Mouse (Mus musculus): ENCODE results near the gene Shisal2a. TPM values are rescaled to one million over a fixed set of nuclear protein-coding genes. Genes with fewer than 3 reads are reported as not detected.

The Shisal2a gene
- polyA plus RNA-seq, 1 experiment = 1.4 TPM

- Histone ChIP-seq H3K9ac (ENCODE audit: low read depth, poor library complexity, severe bottlenecking) (no peak overlapping the region), H3K4me3 (ENCODE audit: low read depth, low read length) (no peak overlapping the region), H3K27me3 (ENCODE audit: control insufficient read depth, insufficient read depth, low read length, poor library complexity, severe bottlenecking) (no peaks in the 10 kb centered on the region), H3K9me3 (replicated peaks; ENCODE audit: control insufficient read depth, insufficient read depth, low read length, poor library complexity, severe bottlenecking) (no peaks in the 10 kb centered on the region), H3K4me1 (ENCODE audit: control insufficient read depth, insufficient read depth, low read length) (no peaks in the 10 kb centered on the region), H3K36me3 (ENCODE audit: control insufficient read depth, insufficient read depth, low read length, poor library complexity, severe bottlenecking) (peaks cover 23% of the 10 kb centered on the region), H3K27ac (ENCODE audit: insufficient read depth, low read length) (peak overlapping the region; percentile 46; the same call in 1 of the 2 replicates)
- TF ChIP-seq EP300 (IDR thresholded peaks at IDR 0.05; ENCODE audit: insufficient read depth, low read depth, low read length) (no peak), POLR2A (IDR thresholded peaks at IDR 0.05; ENCODE audit: insufficient read depth, low read length) (no peak)
These were observed 47.7 kb downstream of the Shisal2a start for GRCm38 (mm10) chr4:108335413-108335812.

DNA sequence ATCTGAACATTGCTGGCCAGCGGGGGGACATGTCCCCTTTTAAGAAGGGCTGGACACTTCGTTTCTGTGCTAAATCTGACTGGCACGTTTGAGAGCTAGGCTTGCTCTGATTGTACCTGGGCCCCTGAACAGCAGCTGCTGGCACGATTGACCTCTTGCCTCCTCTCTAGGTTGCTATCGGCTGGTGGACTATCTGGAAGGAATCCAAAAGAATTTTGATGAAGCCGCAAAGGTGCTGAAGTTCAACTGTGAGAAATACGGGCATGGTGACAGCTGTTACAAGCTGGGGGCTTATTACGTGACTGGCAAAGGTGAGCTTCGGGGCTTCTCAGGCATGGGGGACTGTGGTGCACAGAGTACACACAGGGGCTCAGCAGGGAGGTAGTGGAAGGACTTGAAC lies 51.1 kb downstream of the Shisal2a start:
- TF ChIP-seq CTCF (IDR thresholded peaks at IDR 0.05; ENCODE audit: low read depth, low read length) (no peak), EP300 (IDR thresholded peaks at IDR 0.05; ENCODE audit: insufficient read depth, low read depth, low read length) (no peak)
- Histone ChIP-seq H3K9me3 (replicated peaks; ENCODE audit: control insufficient read depth, insufficient read depth, low read length, poor library complexity, severe bottlenecking) (no peaks in the 10 kb centered on the region), H3K4me3 (ENCODE audit: low read depth, low read length) (no peak overlapping the region), H3K4me1 (ENCODE audit: control insufficient read depth, insufficient read depth, low read length) (peaks cover 2% of the 10 kb centered on the region), H3K27ac (ENCODE audit: insufficient read depth, low read length) (no peak overlapping the region), H3K27me3 (ENCODE audit: control insufficient read depth, insufficient read depth, low read length, poor library complexity, severe bottlenecking) (no peaks in the 10 kb centered on the region), H3K36me3 (ENCODE audit: control insufficient read depth, insufficient read depth, low read length, poor library complexity, severe bottlenecking) (peaks cover 23% of the 10 kb centered on the region), H3K9ac (ENCODE audit: low read depth, poor library complexity, severe bottlenecking) (no peak overlapping the region)

DNA sequence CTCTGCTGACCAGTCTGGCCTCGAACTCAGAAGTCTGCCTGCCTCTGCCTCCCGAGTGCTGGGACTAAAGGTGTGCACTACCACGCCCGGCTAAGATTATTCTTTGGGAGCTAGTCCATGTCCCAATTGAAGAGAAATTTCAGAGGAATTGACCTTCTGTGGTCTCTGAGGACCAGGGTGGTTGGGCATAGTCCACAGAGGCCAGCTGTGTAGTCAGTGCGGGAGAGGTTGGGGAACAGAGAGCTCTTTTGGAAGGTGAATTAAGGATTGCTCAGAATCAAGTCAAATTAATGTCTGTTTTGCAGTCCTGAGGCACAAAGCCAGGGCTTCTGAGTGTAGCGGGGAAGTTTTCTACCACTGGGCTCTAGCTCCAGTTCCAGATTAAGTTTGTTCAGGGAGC lies 53.3 kb downstream of the Shisal2a start:
- no peak overlapping the region for H3K9ac ChIP-seq (ENCODE audit: low read depth, poor library complexity, severe bottlenecking)

GRCm38 (mm10) chr4:108327730-108328484 lies 55.2 kb downstream of the Shisal2a start, which contains the start of gene Coa7:
Gene Coa7 (plus strand): TSS chr4:108328140.
- Histone ChIP-seq H3K4me3 (ENCODE audit: low read depth, low read length) (peak within 1 kb of the TSS; percentile 86), H3K9me3 (replicated peaks; ENCODE audit: control insufficient read depth, insufficient read depth, low read length, poor library complexity, severe bottlenecking) (no peaks in the 10 kb centered on the region), H3K4me1 (ENCODE audit: control insufficient read depth, insufficient read depth, low read length) (peaks cover 2% of the 10 kb centered on the region), H3K9ac (ENCODE audit: low read depth, poor library complexity, severe bottlenecking) (peak within 1 kb of the TSS; percentile 25), H3K36me3 (ENCODE audit: control insufficient read depth, insufficient read depth, low read length, poor library complexity, severe bottlenecking) (peaks cover 9% of the 10 kb centered on the region), H3K27ac (ENCODE audit: insufficient read depth, low read length) (peak within 1 kb of the TSS; percentile 90), H3K27me3 (ENCODE audit: control insufficient read depth, insufficient read depth, low read length, poor library complexity, severe bottlenecking) (no peaks in the 10 kb centered on the region)
- TF ChIP-seq EP300 (IDR thresholded peaks at IDR 0.05; ENCODE audit: insufficient read depth, low read depth, low read length) (no peak), CTCF (IDR thresholded peaks at IDR 0.05; ENCODE audit: low read depth, low read length) (no peak), POLR2A (IDR thresholded peaks at IDR 0.05; ENCODE audit: insufficient read depth, low read length) (no peak)

More for the DNA sequence above, 53.3 kb downstream of the Shisal2a start:
- H3K27ac ChIP-seq (ENCODE audit: insufficient read depth, low read length) = no peak overlapping the region
- H3K4me3 ChIP-seq (ENCODE audit: low read depth, low read length) = no peak overlapping the region
- H3K36me3 ChIP-seq (ENCODE audit: control insufficient read depth, insufficient read depth, low read length, poor library complexity, severe bottlenecking) = peaks cover 18% of the 10 kb centered on the region
- no peaks in the 10 kb centered on the region for H3K9me3 ChIP-seq (replicated peaks; ENCODE audit: control insufficient read depth, insufficient read depth, low read length, poor library complexity, severe bottlenecking)
- TF ChIP-seq POLR2A (IDR thresholded peaks at IDR 0.05; ENCODE audit: insufficient read depth, low read length) = no peak
- TF ChIP-seq CTCF (IDR thresholded peaks at IDR 0.05; ENCODE audit: low read depth, low read length) = no peak
- no peak for TF ChIP-seq EP300 (IDR thresholded peaks at IDR 0.05; ENCODE audit: insufficient read depth, low read depth, low read length)
- no peaks in the 10 kb centered on the region for H3K27me3 ChIP-seq (ENCODE audit: control insufficient read depth, insufficient read depth, low read length, poor library complexity, severe bottlenecking)
- peaks cover 2% of the 10 kb centered on the region for H3K4me1 ChIP-seq (ENCODE audit: control insufficient read depth, insufficient read depth, low read length)

DNA sequence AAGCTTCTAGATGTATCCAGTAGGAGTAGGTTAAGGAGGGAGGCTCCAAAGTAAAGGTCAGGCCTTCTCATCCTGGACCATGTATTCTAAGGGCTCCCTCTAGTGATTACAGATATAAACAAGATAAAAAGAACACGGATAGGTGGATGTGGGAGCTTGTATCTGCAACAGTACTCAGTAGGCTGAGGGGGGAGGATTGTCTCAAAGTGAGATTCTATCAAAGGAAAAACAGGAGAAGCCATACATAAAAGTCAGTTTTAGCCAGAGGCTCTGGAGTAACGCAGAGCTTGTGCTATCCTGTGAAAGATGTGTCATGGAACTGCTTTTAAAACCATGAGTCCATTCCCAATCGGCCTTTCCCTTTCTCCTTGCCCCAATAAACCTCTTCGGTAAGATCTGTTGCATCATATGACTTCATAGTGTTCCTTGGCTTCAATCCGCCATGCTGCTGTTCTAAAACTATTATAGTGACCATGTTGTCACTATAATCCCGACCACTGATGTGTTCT lies 56.0 kb downstream of the Shisal2a start:
- Histone ChIP-seq H3K27ac (ENCODE audit: insufficient read depth, low read length) (peak overlapping the region; percentile 90), H3K27me3 (ENCODE audit: control insufficient read depth, insufficient read depth, low read length, poor library complexity, severe bottlenecking) (no peaks in the 10 kb centered on the region), H3K9me3 (replicated peaks; ENCODE audit: control insufficient read depth, insufficient read depth, low read length, poor library complexity, severe bottlenecking) (no peaks in the 10 kb centered on the region), H3K4me3 (ENCODE audit: low read depth, low read length) (no peak overlapping the region), H3K9ac (ENCODE audit: low read depth, poor library complexity, severe bottlenecking) (peak overlapping the region; percentile 25), H3K4me1 (ENCODE audit: control insufficient read depth, insufficient read depth, low read length) (peaks cover 2% of the 10 kb centered on the region), H3K36me3 (ENCODE audit: control insufficient read depth, insufficient read depth, low read length, poor library complexity, severe bottlenecking) (peaks cover 2% of the 10 kb centered on the region)
- TF ChIP-seq CTCF (IDR thresholded peaks at IDR 0.05; ENCODE audit: low read depth, low read length) (no peak), EP300 (IDR thresholded peaks at IDR 0.05; ENCODE audit: insufficient read depth, low read depth, low read length) (no peak), POLR2A (IDR thresholded peaks at IDR 0.05; ENCODE audit: insufficient read depth, low read length) (no peak)

- Histone ChIP-seq H3K4me3 (ENCODE audit: low read depth, low read length) (no peak overlapping the region), H3K36me3 (ENCODE audit: control insufficient read depth, insufficient read depth, low read length, poor library complexity, severe bottlenecking) (no peaks in the 10 kb centered on the region), H3K9me3 (replicated peaks; ENCODE audit: control insufficient read depth, insufficient read depth, low read length, poor library complexity, severe bottlenecking) (peaks cover 6% of the 10 kb centered on the region; the same call in 1 of the 2 replicates), H3K27ac (ENCODE audit: insufficient read depth, low read length) (no peak overlapping the region), H3K27me3 (ENCODE audit: control insufficient read depth, insufficient read depth, low read length, poor library complexity, severe bottlenecking) (no peaks in the 10 kb centered on the region), H3K9ac (ENCODE audit: low read depth, poor library complexity, severe bottlenecking) (no peak overlapping the region), H3K4me1 (ENCODE audit: control insufficient read depth, insufficient read depth, low read length) (peaks cover 2% of the 10 kb centered on the region)
- TF ChIP-seq CTCF (IDR thresholded peaks at IDR 0.05; ENCODE audit: low read depth, low read length) = no peak
- TF ChIP-seq POLR2A (IDR thresholded peaks at IDR 0.05; ENCODE audit: insufficient read depth, low read length) = no peak
- no peak for TF ChIP-seq EP300 (IDR thresholded peaks at IDR 0.05; ENCODE audit: insufficient read depth, low read depth, low read length)
These were observed 59.6 kb downstream of the Shisal2a start for GRCm38 (mm10) chr4:108323588-108323987.

All from ES-Bruce4 (cell line).